Mouse (Mus musculus) lung, embryonic 14.5 days (tissue): Measurements from ENCODE around the gene Pld1. TPM values are rescaled to one million over a fixed set of nuclear protein-coding genes. Genes with fewer than 3 reads are reported as not detected.

Source experiments
- ATAC-seq: fragments of 200-750 bp; cut with Nextera tagmentation; 2 replicates; pipeline ENCODE4 v1.8.0; 2017; ENCODE audit warnings: mild to moderate bottlenecking, moderate TSS enrichment, moderate library complexity; ENCODE audit not compliant: insufficient read depth
- DNase-seq: peaks from one replicate; pipeline ENCODE4 v3.0.0-alpha.2; 2015
- H3K27ac ChIP-seq: fragments of 300-500 bp; sonication (generic); 2 replicates; pipeline ENCODE4 v1.5.1; 2014; ENCODE audit warnings: low read depth, mild to moderate bottlenecking, moderate library complexity
- H3K27me3 ChIP-seq: fragments of 300-500 bp; sonication (generic); 2 replicates; pipeline ENCODE4 v1.6.1; 2014; ENCODE audit warnings: low read length, control low read depth; ENCODE audit not compliant: insufficient read depth
- H3K36me3 ChIP-seq: fragments of 300-500 bp; sonication (generic); 2 replicates; pipeline ENCODE4 v1.6.1; 2014; ENCODE audit warnings: control low read depth; ENCODE audit not compliant: insufficient read depth
- H3K4me1 ChIP-seq: fragments of 300-500 bp; sonication (generic); 2 replicates; pipeline ENCODE4 v1.6.1; 2014; ENCODE audit warnings: antibody characterized with exemption, control low read depth; ENCODE audit not compliant: insufficient read depth
- H3K4me2 ChIP-seq: fragments of 300-500 bp; sonication (generic); 2 replicates; pipeline ENCODE4 v1.6.1; 2014; ENCODE audit warnings: mild to moderate bottlenecking
- H3K4me3 ChIP-seq: fragments of 300-500 bp; sonication (generic); 2 replicates; pipeline ENCODE4 v1.5.1; 2014; ENCODE audit warnings: low read depth, low read length
- H3K9ac ChIP-seq: fragments of 300-500 bp; sonication (generic); 2 replicates; pipeline ENCODE4 v1.6.1; 2014
- H3K9me3 ChIP-seq: fragments of 300-500 bp; sonication (generic); 2 replicates; pipeline ENCODE4 v1.6.1; 2016; ENCODE audit warnings: low read depth, low read length, control low read depth
- CTCF ChIP-seq: IDR thresholded peaks from 2 replicates; pipeline ENCODE4 v1.5.1; 2016; ENCODE audit warnings: antibody characterized with exemption, low read depth
- WGBS: fragments of 180-500 bp; shearing (Covaris S2); extraction: QIAGEN DNeasy Blood & Tissue Kit; methylation state at CpG from one replicate; pipeline ENCODE4 v1.1.7; 2014; 5-methylcytosine and 5-hydroxymethylcytosine counted together
- polyA plus RNA-seq: library from polyadenylated mRNA; unstranded; fragments of >200 nt; fragmentation: Nextera tagmentation; extraction: Ambion mirVana; gene quantifications from 2 replicates; pipeline ENCODE4 v1.2.1, GENCODE M21; 2014

Gene Pld1
- polyA plus RNA-seq, 1 experiment from 2014 or later: 6.4 TPM

DNA sequence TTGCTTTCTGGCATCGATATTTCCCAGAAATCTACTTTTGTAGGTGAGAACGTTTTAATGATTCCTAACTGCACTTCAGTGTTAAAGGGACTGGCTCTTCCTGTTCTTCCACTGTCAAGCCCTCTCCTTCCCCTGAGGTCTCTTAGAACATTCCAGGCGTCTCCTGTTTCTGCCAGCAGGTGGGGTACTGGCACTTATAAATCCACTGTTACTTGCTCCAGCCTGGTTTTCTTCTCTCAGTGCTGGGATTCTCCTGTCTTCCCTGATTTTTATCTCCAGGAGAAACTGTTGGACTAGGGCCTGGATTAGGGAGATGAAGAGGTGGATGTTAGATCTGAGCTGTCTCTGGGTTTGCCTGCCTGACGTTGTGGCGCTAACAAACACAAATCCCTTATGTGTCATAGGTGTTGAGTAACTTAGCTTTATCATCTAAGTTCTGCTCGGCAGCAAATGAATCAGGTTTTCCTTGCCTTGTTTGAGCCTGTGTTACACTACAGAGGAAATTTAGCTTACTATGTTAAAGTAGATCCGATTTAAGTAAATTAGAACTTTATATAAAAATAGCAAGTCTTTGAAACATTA lies 44.0 kb downstream of the Pld1 start:
- DNase-seq: peak; percentile 90
- Histone ChIP-seq H3K36me3 (no peaks in the 10 kb centered on the region), H3K27me3 (no peaks in the 10 kb centered on the region), H3K4me2 (no peak overlapping the region), H3K9ac (no peak overlapping the region), H3K4me1 (peaks cover under 1% of the 10 kb centered on the region; the same call in 1 of the 2 replicates), H3K27ac (no peak overlapping the region), H3K4me3 (no peak overlapping the region), H3K9me3 (no peaks in the 10 kb centered on the region)
- WGBS: 33% methylated on average over 7 of the region's 7 CpGs
- peak; percentile 52; the same call in 1 of the 2 replicates for ATAC-seq
- peak; percentile 82 for TF ChIP-seq CTCF

GRCm38 (mm10) chr3:27983274-27983673 lies 44.8 kb downstream of the Pld1 start:
- Histone ChIP-seq H3K4me1 (peaks cover 8% of the 10 kb centered on the region), H3K27me3 (no peaks in the 10 kb centered on the region), H3K9ac (no peak overlapping the region), H3K4me2 (no peak overlapping the region; the same call in 1 of the 2 replicates), H3K4me3 (no peak overlapping the region), H3K27ac (no peak overlapping the region; the same call in 1 of the 2 replicates), H3K36me3 (no peaks in the 10 kb centered on the region), H3K9me3 (no peaks in the 10 kb centered on the region)
- ATAC-seq (no peak), DNase-seq (no peak)
- 78% methylated on average over 2 of the region's 2 CpGs for WGBS
- no peak for TF ChIP-seq CTCF

DNA sequence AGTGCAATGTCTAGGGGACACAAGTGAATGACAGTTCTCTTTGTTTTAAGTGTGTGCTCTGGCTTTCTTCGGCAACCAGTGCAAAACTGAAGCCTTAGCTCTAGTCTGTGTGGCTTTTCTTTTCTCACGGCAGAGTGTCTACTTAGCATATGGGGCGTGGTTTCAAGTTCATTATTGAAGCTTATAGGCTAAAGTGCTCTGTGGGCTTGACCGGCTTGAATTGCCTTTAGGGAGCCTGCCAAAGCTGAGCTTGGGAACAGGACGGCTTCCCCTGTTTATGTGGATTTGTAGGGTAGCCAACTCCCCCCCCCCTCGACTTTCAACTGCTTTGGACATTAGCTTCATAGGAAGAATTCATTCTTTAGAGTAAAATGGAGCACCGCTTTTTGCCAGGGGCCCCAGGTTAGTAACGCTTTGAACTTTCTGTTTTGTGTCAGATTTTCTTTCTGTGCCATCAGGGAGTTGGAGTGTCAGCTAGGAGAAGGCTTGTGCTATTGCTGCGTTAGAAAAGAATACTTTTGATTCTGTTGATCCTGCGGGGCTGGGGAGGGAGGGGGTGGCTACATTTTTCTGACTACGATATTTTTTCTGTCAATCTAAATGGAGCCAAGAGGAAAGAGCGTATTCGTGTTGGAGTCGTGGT lies 45.6 kb downstream of the Pld1 start:
- Histone ChIP-seq H3K9ac (peak overlapping the region; percentile 24), H3K4me3 (peak overlapping the region; percentile 33), H3K4me1 (peaks cover 8% of the 10 kb centered on the region), H3K9me3 (no peaks in the 10 kb centered on the region), H3K4me2 (peak overlapping the region; percentile 56), H3K36me3 (no peaks in the 10 kb centered on the region), H3K27ac (peak overlapping the region; percentile 59), H3K27me3 (no peaks in the 10 kb centered on the region)
- ATAC-seq (peak; percentile 96), DNase-seq (peak; percentile 96)
- no peak for TF ChIP-seq CTCF
- WGBS: 11% methylated on average over 14 of the region's 14 CpGs

- Histone ChIP-seq H3K27ac (peak overlapping the region; percentile 59), H3K9ac (peak overlapping the region; percentile 24), H3K36me3 (no peaks in the 10 kb centered on the region), H3K4me3 (peak overlapping the region; percentile 33), H3K27me3 (no peaks in the 10 kb centered on the region), H3K4me2 (peak overlapping the region; percentile 56), H3K9me3 (no peaks in the 10 kb centered on the region), H3K4me1 (peaks cover 8% of the 10 kb centered on the region)
- 63% methylated on average over 4 of the region's 4 CpGs for WGBS
- ATAC-seq: no peak
- TF ChIP-seq CTCF: no peak
- DNase-seq: no peak
Measured at GRCm38 (mm10) chr3:27984620-27985019, 46.1 kb downstream of the Pld1 start.

- H3K4me1 ChIP-seq: peaks cover 8% of the 10 kb centered on the region
- no peak overlapping the region for H3K27ac ChIP-seq
- ATAC-seq (no peak), DNase-seq (no peak)
- no peaks in the 10 kb centered on the region for H3K27me3 ChIP-seq
- 95% methylated on average over 5 of the region's 5 CpGs for WGBS
- H3K36me3 ChIP-seq: no peaks in the 10 kb centered on the region
- no peak overlapping the region for H3K9ac ChIP-seq
- no peak overlapping the region for H3K4me3 ChIP-seq
- no peaks in the 10 kb centered on the region for H3K9me3 ChIP-seq
- TF ChIP-seq CTCF: no peak
- H3K4me2 ChIP-seq: no peak overlapping the region
Measured at GRCm38 (mm10) chr3:27985344-27985743, 46.8 kb downstream of the Pld1 start.

DNA sequence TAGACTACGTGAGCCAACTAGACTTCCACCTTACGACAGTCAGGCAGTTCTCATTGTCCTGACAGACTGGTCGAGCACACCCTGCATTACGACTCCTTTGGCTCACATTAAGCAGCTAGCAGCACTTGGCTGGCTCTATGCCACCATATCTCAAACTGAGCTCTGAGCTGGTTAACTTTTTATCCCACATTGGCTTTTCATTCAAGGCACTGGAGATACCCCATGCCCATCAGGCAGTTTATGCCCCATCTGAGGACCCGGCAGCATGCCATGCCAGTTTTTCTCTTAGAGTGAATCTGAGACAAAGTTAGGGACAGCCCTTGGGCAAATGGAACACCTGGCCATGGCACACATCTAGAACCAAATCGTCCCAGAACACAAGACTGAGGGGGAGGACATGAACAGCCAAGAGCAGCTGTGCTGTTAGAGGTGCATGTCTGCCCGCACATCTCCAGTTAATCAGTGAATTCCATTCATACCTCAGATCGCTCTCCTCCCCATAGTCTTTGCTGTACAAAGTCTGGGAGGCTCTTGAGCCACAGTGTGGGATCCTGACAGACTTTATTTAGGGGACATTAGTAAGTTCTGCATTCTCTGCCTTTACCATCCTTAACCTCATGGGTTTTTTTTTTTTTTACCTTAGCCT lies 49.5 kb downstream of the Pld1 start:
- Histone ChIP-seq H3K4me3 (no peak overlapping the region), H3K27ac (peak overlapping the region; percentile 11; the same call in 1 of the 2 replicates), H3K27me3 (no peaks in the 10 kb centered on the region), H3K4me1 (peaks cover 8% of the 10 kb centered on the region), H3K4me2 (no peak overlapping the region), H3K36me3 (no peaks in the 10 kb centered on the region), H3K9me3 (no peaks in the 10 kb centered on the region), H3K9ac (no peak overlapping the region)
- TF ChIP-seq CTCF: no peak
- ATAC-seq (peak; percentile 25; the same call in 1 of the 2 replicates), DNase-seq (peak; percentile 71)
- 29% methylated on average over 8 of the region's 8 CpGs for WGBS

DNA sequence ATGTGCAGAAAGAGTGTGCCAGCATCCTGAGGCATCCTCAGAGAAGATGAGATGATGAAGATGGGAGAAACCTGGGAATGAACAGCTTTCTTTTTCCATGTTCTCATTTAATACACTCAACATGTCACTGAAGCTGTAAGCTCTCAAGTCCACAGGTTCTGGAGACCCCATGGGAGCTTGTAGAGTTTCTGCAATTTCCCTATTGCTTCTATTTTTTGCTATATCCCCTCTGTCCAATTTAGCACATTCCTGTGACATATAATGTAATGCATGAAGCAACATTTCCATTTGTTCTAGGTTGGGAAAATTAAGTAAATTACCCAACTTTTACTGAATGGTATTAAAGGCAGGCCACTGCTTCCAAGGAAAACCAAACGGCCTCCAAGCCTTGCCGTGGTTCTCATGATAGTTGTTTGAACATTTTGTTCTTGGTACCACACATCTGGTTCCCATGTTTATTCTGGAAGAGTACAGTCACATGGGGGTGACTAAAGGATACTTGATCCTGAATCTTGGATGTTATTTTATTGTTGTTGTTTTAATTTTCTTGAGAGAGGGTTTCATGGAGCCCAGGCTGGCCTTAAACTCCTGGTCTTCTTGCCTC lies 52.7 kb downstream of the Pld1 start:
- TF ChIP-seq CTCF: no peak
- WGBS: 84% methylated on average over 2 of the region's 2 CpGs
- Histone ChIP-seq H3K27ac (no peak overlapping the region), H3K4me3 (no peak overlapping the region), H3K9ac (no peak overlapping the region), H3K27me3 (no peaks in the 10 kb centered on the region), H3K4me1 (peaks cover 8% of the 10 kb centered on the region), H3K4me2 (no peak overlapping the region), H3K9me3 (no peaks in the 10 kb centered on the region), H3K36me3 (no peaks in the 10 kb centered on the region)
- no peak for DNase-seq
- no peak for ATAC-seq
